Mouse (Mus musculus): ENCODE results near the gene Nprl3.
"Not testable (repeated sequence)": the region's sequence is repeated elsewhere in the genome, so short reads cannot be mapped to it uniquely, and the experiment has no call there.

Gene Nprl3

GRCm38 (mm10) chr11:32267188-32267884, at the start of gene Nprl3:
TSS of gene Nprl3 (minus strand) at chr11:32267707.
- peak; percentile 85 for DNase-seq (ENCODE audit: low read depth)

- no peak for DNase-seq (ENCODE audit: low read depth)
These were observed 48.5 kb upstream of the Nprl3 start for GRCm38 (mm10) chr11:32316009-32316408.

- DNase-seq (ENCODE audit: low read depth) = no peak
These were observed 42.4 kb upstream of the Nprl3 start for GRCm38 (mm10) chr11:32309928-32310327.

GRCm38 (mm10) chr11:32309446-32309845, 41.9 kb upstream of the Nprl3 start:
- DNase-seq (ENCODE audit: low read depth) = no peak

GRCm38 (mm10) chr11:32307006-32307405, 39.5 kb upstream of the Nprl3 start:
- no peak for DNase-seq (ENCODE audit: low read depth)

GRCm38 (mm10) chr11:32303455-32303854, 35.9 kb upstream of the Nprl3 start:
- no peak for DNase-seq (ENCODE audit: low read depth)

GRCm38 (mm10) chr11:32302824-32303419, 35.4 kb upstream of the Nprl3 start:
- DNase-seq (ENCODE audit: low read depth) = no peak

- DNase-seq (ENCODE audit: low read depth) = no peak
These were observed 34.0 kb upstream of the Nprl3 start for GRCm38 (mm10) chr11:32301506-32301905.

- no peak for DNase-seq (ENCODE audit: low read depth)
These were observed 33.1 kb upstream of the Nprl3 start for GRCm38 (mm10) chr11:32300279-32301267.

GRCm38 (mm10) chr11:32299865-32300264, 32.4 kb upstream of the Nprl3 start, which contains the start of gene Hbq1a:
TSS of gene Hbq1a (plus strand) at chr11:32300069.
- not testable (repeated sequence) for DNase-seq (ENCODE audit: low read depth)

- no peak for DNase-seq (ENCODE audit: low read depth)
These were observed 31.0 kb upstream of the Nprl3 start for GRCm38 (mm10) chr11:32298532-32298918.

GRCm38 (mm10) chr11:32297866-32298531, 30.5 kb upstream of the Nprl3 start:
- no peak for DNase-seq (ENCODE audit: low read depth)

GRCm38 (mm10) chr11:32297417-32297816, 29.9 kb upstream of the Nprl3 start:
- DNase-seq (ENCODE audit: low read depth) = not testable (repeated sequence)

- not testable (repeated sequence) for DNase-seq (ENCODE audit: low read depth)
These were observed 28.7 kb upstream of the Nprl3 start, which contains the start of gene Hba-a2 for GRCm38 (mm10) chr11:32296203-32296602. TSS of gene Hba-a2 (plus strand) at chr11:32296489.

- not testable (repeated sequence) for DNase-seq (ENCODE audit: low read depth)
These were observed 26.0 kb upstream of the Nprl3 start for GRCm38 (mm10) chr11:32293479-32293878.

GRCm38 (mm10) chr11:32292819-32293218, 25.3 kb upstream of the Nprl3 start:
- not testable (repeated sequence) for DNase-seq (ENCODE audit: low read depth)

- DNase-seq (ENCODE audit: low read depth) = no peak
These were observed 20.0 kb upstream of the Nprl3 start for GRCm38 (mm10) chr11:32287493-32287825.

GRCm38 (mm10) chr11:32286695-32287492, 19.4 kb upstream of the Nprl3 start, which contains the start of gene Hbq1b:
TSS of gene Hbq1b (plus strand) at chr11:32286965.
- peak; percentile 40 for DNase-seq (ENCODE audit: low read depth)

- not testable (repeated sequence) for DNase-seq (ENCODE audit: low read depth)
These were observed 18.4 kb upstream of the Nprl3 start for GRCm38 (mm10) chr11:32285887-32286286.

- no peak for DNase-seq (ENCODE audit: low read depth)
These were observed 17.7 kb upstream of the Nprl3 start for GRCm38 (mm10) chr11:32285031-32285775.

Data from c-Kit-positive CD71-negative TER-119-negative erythroid progenitor cells, embryonic 14.5 days (primary cell).